Mouse (Mus musculus) myocyte (in vitro differentiated cells): Measurements from ENCODE around the gene Hs1bp3. TPM values are rescaled to one million over a fixed set of nuclear protein-coding genes. Genes with fewer than 3 reads are reported as not detected.
A peak's percentile ranks its signal among the peaks of the same experiment; 100 is the strongest.

Source experiments
- H3K27me3 ChIP-seq: one replicate; pipeline ENCODE4 v1.6.1; 2011; ENCODE audit not compliant: control insufficient read depth, insufficient read depth, insufficient read length
- H3K36me3 ChIP-seq: one replicate; pipeline ENCODE4 v1.6.1; 2011; ENCODE audit not compliant: control insufficient read depth, insufficient read depth
- H3K4me2 ChIP-seq: one replicate; pipeline ENCODE4 v1.6.1; 2011; ENCODE audit warnings: low read depth, control low read depth
- H3K4me3 ChIP-seq: one replicate; pipeline ENCODE4 v1.5.1; 2011; ENCODE audit warnings: mild to moderate bottlenecking, control low read depth, moderate library complexity
- H3K79me2 ChIP-seq: one replicate; pipeline ENCODE4 v1.6.1; 2011; ENCODE audit not compliant: control insufficient read depth, insufficient read depth
- H3ac ChIP-seq: one replicate; pipeline ENCODE4 v1.6.1; 2011; ENCODE audit not compliant: control insufficient read depth, insufficient read length
- CEBPB ChIP-seq: IDR thresholded peaks from 2 replicates; pipeline ENCODE4 v1.6.1; 2011; ENCODE audit warnings: mild to moderate bottlenecking, moderate library complexity; ENCODE audit not compliant: poor library complexity, insufficient read depth, severe bottlenecking
- E2F4 ChIP-seq: IDR thresholded peaks from one replicate; pipeline ENCODE4 v1.6.1; 2011; ENCODE audit warnings: mild to moderate bottlenecking, control low read depth, moderate library complexity; ENCODE audit not compliant: insufficient read depth
- MAX ChIP-seq: IDR thresholded peaks from one replicate; pipeline ENCODE4 v1.6.1; 2011; ENCODE audit warnings: low read depth, mild to moderate bottlenecking, control low read depth
- MYOD1 ChIP-seq, 3 experiments: IDR thresholded peaks; one replicate each; pipeline ENCODE4 v1.6.1; 2011; ENCODE audit warnings: control low read depth in 2 of 3, low read depth in 2 of 3, mild to moderate bottlenecking in 2 of 3, moderate library complexity in 1 of 3; ENCODE audit not compliant: insufficient read length in 2 of 3, control insufficient read depth in 1 of 3
- MYOG ChIP-seq, 3 experiments: IDR thresholded peaks; one replicate each; pipeline ENCODE4 v1.6.1; 2011; ENCODE audit warnings: control low read depth in 2 of 3, low read depth in 2 of 3, mild to moderate bottlenecking in 2 of 3; ENCODE audit not compliant: insufficient read length in 2 of 3, control insufficient read depth in 1 of 3, insufficient read depth in 1 of 3
- POLR2A ChIP-seq: IDR thresholded peaks from one replicate; pipeline ENCODE4 v1.6.1; 2011; ENCODE audit warnings: low read depth, mild to moderate bottlenecking, control low read depth, moderate library complexity; ENCODE audit not compliant: insufficient read length
- POLR2AphosphoS2 ChIP-seq: IDR thresholded peaks from one replicate; pipeline ENCODE4 v1.6.1; 2011; ENCODE audit warnings: low read depth, control low read depth; ENCODE audit not compliant: insufficient read length
- REST ChIP-seq: IDR thresholded peaks from one replicate; pipeline ENCODE4 v1.6.1; 2011; ENCODE audit warnings: mild to moderate bottlenecking, control low read depth, moderate library complexity; ENCODE audit not compliant: insufficient read depth, insufficient read length
- SRF ChIP-seq: IDR thresholded peaks from one replicate; pipeline ENCODE4 v1.6.1; 2011; ENCODE audit warnings: low read depth; ENCODE audit not compliant: control insufficient read depth, insufficient read length
- TCF12 ChIP-seq: IDR thresholded peaks from one replicate; pipeline ENCODE4 v1.6.1; 2011; ENCODE audit warnings: mild to moderate bottlenecking, control low read depth; ENCODE audit not compliant: poor library complexity, insufficient read depth, severe bottlenecking
- TCF3 ChIP-seq: IDR thresholded peaks from one replicate; pipeline ENCODE4 v1.6.1; 2011; ENCODE audit warnings: low read depth, control low read depth; ENCODE audit not compliant: insufficient read length
- USF1 ChIP-seq: IDR thresholded peaks from one replicate; pipeline ENCODE4 v1.6.1; 2011; ENCODE audit warnings: low read depth, mild to moderate bottlenecking, control low read depth, moderate library complexity
- polyA plus RNA-seq: library from polyadenylated mRNA; unstranded; fragments of >200 nt; fragmentation: generic; extraction: Trizol; gene quantifications from one replicate; pipeline ENCODE4 v1.2.1, GENCODE M21; 2012; ENCODE audit warnings: missing spikeins

Gene Hs1bp3
- polyA plus RNA-seq, 1 experiment, result 24.6 TPM

DNA sequence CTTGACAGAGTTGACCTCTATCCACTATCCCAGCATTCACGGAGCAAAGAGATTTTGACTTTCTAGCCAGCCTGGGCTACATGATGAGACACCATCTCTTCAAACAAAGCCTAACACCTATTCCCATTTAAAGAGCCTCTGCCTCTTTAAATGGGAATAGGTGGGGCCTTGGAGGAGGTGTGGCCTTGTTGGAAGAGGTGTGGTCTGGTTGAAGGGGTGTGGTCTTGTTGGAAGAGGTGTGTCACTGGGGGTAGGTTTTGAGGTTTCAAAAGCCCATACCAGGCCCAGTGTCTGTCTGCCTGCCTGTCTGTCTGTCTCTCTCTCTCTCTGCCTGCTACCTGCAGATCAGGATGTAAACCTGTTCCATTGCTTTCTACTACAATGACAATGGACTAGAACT lies 6.3 kb upstream of the Hs1bp3 start:
- no peaks in the 10 kb centered on the region for H3K79me2 ChIP-seq
- H3K4me2 ChIP-seq, result no peak overlapping the region
- no peaks in the 10 kb centered on the region for H3K36me3 ChIP-seq
- H3K27me3 ChIP-seq, result no peaks in the 10 kb centered on the region
- TF ChIP-seq MYOD1 (IDR thresholded peaks at IDR 0.05; ENCODE audit: control insufficient read depth in 1 of 3, insufficient read length in 2 of 3, low read depth in 2 of 3) (no peak), TCF12 (no peak), TCF3 (no peak), SRF (no peak), POLR2A (no peak), USF1 (no peak), POLR2AphosphoS2 (no peak), MAX (no peak), REST (no peak), CEBPB (no peak), E2F4 (no peak), MYOG (IDR thresholded peaks at IDR 0.05; ENCODE audit: control insufficient read depth in 1 of 3, insufficient read depth in 1 of 3, insufficient read length in 2 of 3, low read depth in 2 of 3) (no peak)
- H3ac ChIP-seq, result no peak overlapping the region
- no peak overlapping the region for H3K4me3 ChIP-seq

DNA sequence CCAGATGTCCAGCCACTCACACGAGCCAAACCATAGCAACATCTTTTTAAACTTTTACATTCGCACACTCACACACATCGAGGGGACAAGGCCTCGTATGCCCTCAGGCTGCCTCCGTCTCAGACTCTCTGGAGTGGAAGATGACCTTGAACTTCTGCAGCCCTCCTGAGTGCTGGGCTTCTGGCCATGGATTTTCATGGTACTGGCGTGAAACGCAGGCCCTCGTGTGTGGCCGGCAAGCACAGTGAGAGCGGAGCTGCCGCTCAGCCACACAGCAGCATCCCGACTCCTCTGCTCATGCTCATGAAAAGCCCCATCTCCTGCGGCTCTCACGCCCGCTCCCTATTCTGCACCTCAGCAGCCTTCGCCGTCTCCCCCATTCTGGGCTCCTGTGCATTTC lies 2.2 kb upstream of the Hs1bp3 start:
- TF ChIP-seq MYOD1 (IDR thresholded peaks at IDR 0.05; ENCODE audit: control insufficient read depth in 1 of 3, insufficient read length in 2 of 3, low read depth in 2 of 3) (no peak), MAX (no peak), TCF3 (no peak), SRF (no peak), CEBPB (no peak), TCF12 (no peak), POLR2AphosphoS2 (no peak), MYOG (IDR thresholded peaks at IDR 0.05; ENCODE audit: control insufficient read depth in 1 of 3, insufficient read depth in 1 of 3, insufficient read length in 2 of 3, low read depth in 2 of 3) (no peak), REST (no peak), POLR2A (no peak), USF1 (no peak), E2F4 (no peak)
- no peaks in the 10 kb centered on the region for H3K36me3 ChIP-seq
- H3K4me2 ChIP-seq, result no peak overlapping the region
- H3K4me3 ChIP-seq, result no peak overlapping the region
- no peak overlapping the region for H3ac ChIP-seq
- peaks cover 23% of the 10 kb centered on the region for H3K79me2 ChIP-seq
- no peaks in the 10 kb centered on the region for H3K27me3 ChIP-seq

DNA sequence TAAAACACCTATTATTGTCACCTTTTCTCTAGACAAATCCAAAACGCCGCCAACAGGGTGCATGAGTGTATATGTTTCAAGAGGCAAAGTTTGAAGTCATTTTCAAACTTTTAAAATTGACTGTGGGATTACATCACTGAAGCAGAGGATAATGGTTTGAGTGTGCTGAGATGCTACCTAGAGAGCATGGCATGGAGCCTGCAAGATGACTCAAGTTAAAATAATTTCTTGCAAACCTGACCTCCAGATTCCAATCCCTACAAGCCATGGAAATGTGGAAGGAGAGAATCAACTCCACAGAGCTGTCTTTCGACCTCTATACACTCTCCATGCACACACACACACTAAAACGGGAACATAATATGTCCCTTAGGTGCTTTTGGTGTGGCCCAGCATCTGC lies 966 bp upstream of the Hs1bp3 start:
- H3K27me3 ChIP-seq, result no peaks in the 10 kb centered on the region
- TF ChIP-seq REST (no peak), TCF12 (no peak), SRF (no peak), USF1 (no peak), POLR2A (no peak), POLR2AphosphoS2 (no peak), CEBPB (no peak), MAX (no peak)
- H3ac ChIP-seq, result no peak overlapping the region
- peaks cover 28% of the 10 kb centered on the region for H3K79me2 ChIP-seq
- no peak overlapping the region for H3K4me3 ChIP-seq
- H3K36me3 ChIP-seq, result no peaks in the 10 kb centered on the region
- H3K4me2 ChIP-seq, result no peak overlapping the region

DNA sequence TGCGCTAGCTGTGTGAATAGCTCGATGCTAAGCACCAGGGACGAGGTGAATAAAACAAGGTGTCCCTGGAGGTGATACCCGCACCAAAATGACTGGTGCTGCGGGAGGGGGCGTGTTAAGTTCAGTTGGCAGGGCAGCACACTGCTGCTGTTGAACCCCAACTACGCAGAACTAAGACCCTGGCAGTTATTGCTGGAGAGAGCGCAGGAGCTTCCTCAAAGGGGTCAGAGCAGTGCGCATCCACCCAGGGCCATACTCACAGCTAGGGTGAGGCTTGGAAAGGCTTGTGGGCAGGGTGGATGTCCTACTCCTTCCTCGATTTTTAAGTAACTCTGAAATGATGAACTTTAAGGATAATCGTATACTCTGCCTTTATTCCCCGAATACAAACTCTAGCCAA lies 541 bp downstream of the Hs1bp3 start:
- no peak for TF ChIP-seq POLR2A
- no peak for TF ChIP-seq POLR2AphosphoS2
- TF ChIP-seq SRF, result no peak
- TF ChIP-seq MAX, result no peak
- TF ChIP-seq MYOD1 (IDR thresholded peaks at IDR 0.05; ENCODE audit: control insufficient read depth in 1 of 3, insufficient read length in 2 of 3, low read depth in 2 of 3), result no peak
- TF ChIP-seq REST, result no peak
- no peak for TF ChIP-seq USF1
- TF ChIP-seq MYOG (IDR thresholded peaks at IDR 0.05; ENCODE audit: control insufficient read depth in 1 of 3, insufficient read depth in 1 of 3, insufficient read length in 2 of 3, low read depth in 2 of 3), result no peak
- no peak for TF ChIP-seq TCF3
- no peak for TF ChIP-seq E2F4
- no peak for TF ChIP-seq TCF12
- TF ChIP-seq CEBPB, result no peak
- H3K4me3 ChIP-seq, result peak overlapping the region; percentile 54
- peak overlapping the region; percentile 86 for H3K4me2 ChIP-seq
- peak overlapping the region; percentile 27 for H3ac ChIP-seq
- no peaks in the 10 kb centered on the region for H3K27me3 ChIP-seq
- H3K79me2 ChIP-seq, result peaks cover 28% of the 10 kb centered on the region
- peaks cover 14% of the 10 kb centered on the region for H3K36me3 ChIP-seq

DNA sequence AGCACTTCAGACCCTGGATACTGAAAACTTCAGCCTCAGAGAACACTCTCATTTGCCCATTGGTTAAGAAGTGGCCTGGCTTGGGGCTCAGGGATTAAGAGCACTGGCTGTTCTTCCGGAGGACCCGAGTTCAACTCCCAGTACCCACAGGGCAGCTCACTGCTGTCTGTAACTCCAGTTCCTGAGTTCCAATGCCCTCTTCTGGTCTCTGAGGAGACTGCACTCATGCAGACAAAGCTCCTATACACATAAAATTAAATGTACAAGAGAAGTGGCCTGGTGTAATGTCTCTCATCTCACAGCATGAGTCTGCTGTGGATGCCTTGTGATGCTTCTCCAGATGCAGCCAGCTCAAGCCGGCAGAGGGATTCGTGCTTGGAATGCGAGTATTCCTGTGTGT lies 3.3 kb downstream of the Hs1bp3 start:
- Histone ChIP-seq H3K4me3 (no peak overlapping the region), H3K36me3 (peaks cover 17% of the 10 kb centered on the region), H3K4me2 (no peak overlapping the region), H3K27me3 (no peaks in the 10 kb centered on the region), H3K79me2 (peaks cover 28% of the 10 kb centered on the region), H3ac (no peak overlapping the region)
- TF ChIP-seq REST, result no peak
- TF ChIP-seq TCF12, result no peak
- no peak for TF ChIP-seq E2F4
- no peak for TF ChIP-seq MYOG (IDR thresholded peaks at IDR 0.05; ENCODE audit: control insufficient read depth in 1 of 3, insufficient read depth in 1 of 3, insufficient read length in 2 of 3, low read depth in 2 of 3)
- TF ChIP-seq TCF3, result no peak
- no peak for TF ChIP-seq SRF
- TF ChIP-seq CEBPB, result no peak
- no peak for TF ChIP-seq MYOD1 (IDR thresholded peaks at IDR 0.05; ENCODE audit: control insufficient read depth in 1 of 3, insufficient read length in 2 of 3, low read depth in 2 of 3)
- TF ChIP-seq POLR2AphosphoS2, result no peak
- TF ChIP-seq POLR2A, result no peak
- no peak for TF ChIP-seq MAX
- TF ChIP-seq USF1, result no peak
